Comparison of ENCODE assay signal across 10 mouse cellular contexts in the genomic region with DNA sequence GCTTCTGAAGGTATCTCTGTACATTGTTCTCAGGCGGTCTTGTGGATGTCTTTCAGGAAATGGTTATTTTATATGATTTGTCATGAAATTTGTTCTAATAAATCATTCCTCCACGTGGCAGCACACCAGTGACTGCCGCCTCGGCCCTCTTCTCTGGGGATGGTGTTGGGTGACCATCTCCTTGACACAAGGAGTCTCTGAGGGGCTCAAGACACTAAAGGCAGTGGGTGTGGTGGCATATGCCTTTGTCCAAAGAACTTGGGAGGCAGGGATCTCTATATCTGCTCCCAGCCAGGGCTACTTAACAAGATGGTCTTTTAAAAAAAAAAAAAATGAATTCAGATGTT. TPM values are rescaled to one million over a fixed set of nuclear protein-coding genes. Genes with fewer than 3 reads are reported as not detected.
DNase-seq lines count a peak whose midpoint lies in the region; ATAC-seq and TF ChIP-seq lines count a peak whose summit lies in the region.
"Had no signal": no experiment of that assay in that cellular context is flagged by ENCODE, and none has a peak within 500 bp of the region (broad histone marks: within the 10 kb centered on the region; RNA-seq: fewer than 3 reads in every experiment).

No protein-coding gene starts in this region.

- no peak for TF ChIP-seq CTCF in midbrain, postnatal 0 days (IDR thresholded peaks at IDR 0.05)

- H3K27ac ChIP-seq in hindbrain, embryonic 10.5 days = peak overlapping the region; percentile 91
- H3K27ac ChIP-seq in hindbrain, embryonic 11.5 days (ENCODE audit: low read depth, low read length) = no peak overlapping the region; the same call in 1 of the 2 replicates
- H3K27ac ChIP-seq in hindbrain, embryonic 13.5 days = peak overlapping the region; percentile 93
- H3K27ac ChIP-seq in intestine, embryonic 16.5 days (ENCODE audit: low read length) = no peak overlapping the region
- H3K27ac ChIP-seq in midbrain, postnatal 0 days (ENCODE audit: low read depth, low read length) = peak overlapping the region; percentile 27; the same call in 1 of the 2 replicates
- H3K27ac ChIP-seq: layer of hippocampus, adult 2 months; macrophage had no signal

- no peak for DNase-seq in hindbrain, embryonic 10.5 days (ENCODE audit: low spot score)
- no peak for DNase-seq in hindbrain, embryonic 11.5 days (ENCODE audit: low spot score)
- no peak for DNase-seq in midbrain, postnatal 0 days (ENCODE audit: low spot score)
- DNase-seq in gastrocnemius, postnatal 4 days (ENCODE audit: low spot score in 2 of 2) = no peak
- no peak for DNase-seq in layer of hippocampus, adult 9-10 months (ENCODE audit: low spot score)
- no peak for DNase-seq in urinary bladder, postnatal 10 days (ENCODE audit: low spot score)

- H3K36me3 ChIP-seq in hindbrain, embryonic 10.5 days = peaks cover 18% of the 10 kb centered on the region; the same call in 1 of the 2 replicates
- H3K36me3 ChIP-seq in hindbrain, embryonic 11.5 days (ENCODE audit: control insufficient read depth, insufficient read depth, low read length) = no peaks in the 10 kb centered on the region
- H3K36me3 ChIP-seq in hindbrain, embryonic 13.5 days = peaks cover 36% of the 10 kb centered on the region
- 0 out of 2 replicates have a peak, but pooled peaks cover 2% of the 10 kb centered on the region for H3K36me3 ChIP-seq in intestine, embryonic 16.5 days (ENCODE audit: control insufficient read depth, insufficient read depth, low read length)
- H3K36me3 ChIP-seq in midbrain, postnatal 0 days (ENCODE audit: insufficient read depth, low read length) = peaks cover 27% of the 10 kb centered on the region

- H3K27me3 ChIP-seq in hindbrain, embryonic 10.5 days (ENCODE audit: insufficient read depth, poor library complexity, severe bottlenecking) = no peaks in the 10 kb centered on the region
- H3K27me3 ChIP-seq in hindbrain, embryonic 11.5 days (ENCODE audit: control insufficient read depth, insufficient read depth, low read length) = no peaks in the 10 kb centered on the region
- H3K27me3 ChIP-seq in hindbrain, embryonic 13.5 days = no peaks in the 10 kb centered on the region
- no peaks in the 10 kb centered on the region; the same call in 1 of the 2 replicates for H3K27me3 ChIP-seq in intestine, embryonic 16.5 days (replicated peaks; ENCODE audit: control insufficient read depth, insufficient read depth, low read length)
- H3K27me3 ChIP-seq in midbrain, postnatal 0 days (ENCODE audit: insufficient read depth, low read length) = no peaks in the 10 kb centered on the region

- H3K9me3 ChIP-seq in hindbrain, embryonic 10.5 days = no peaks in the 10 kb centered on the region
- no peaks in the 10 kb centered on the region for H3K9me3 ChIP-seq in hindbrain, embryonic 11.5 days (ENCODE audit: control insufficient read depth, low read length)
- H3K9me3 ChIP-seq in hindbrain, embryonic 13.5 days = no peaks in the 10 kb centered on the region
- no peaks in the 10 kb centered on the region for H3K9me3 ChIP-seq in intestine, embryonic 16.5 days (ENCODE audit: control insufficient read depth, low read length)
- no peaks in the 10 kb centered on the region for H3K9me3 ChIP-seq in midbrain, postnatal 0 days (ENCODE audit: low read length)

- H3K4me1 ChIP-seq in hindbrain, embryonic 10.5 days (replicated peaks) = peaks cover 41% of the 10 kb centered on the region
- no peaks in the 10 kb centered on the region; the same call in 1 of the 2 replicates for H3K4me1 ChIP-seq in hindbrain, embryonic 11.5 days (replicated peaks; ENCODE audit: control insufficient read depth, insufficient read depth, low read length)
- H3K4me1 ChIP-seq in hindbrain, embryonic 13.5 days (replicated peaks) = peaks cover 51% of the 10 kb centered on the region
- peaks cover 12% of the 10 kb centered on the region for H3K4me1 ChIP-seq in intestine, embryonic 16.5 days (ENCODE audit: control insufficient read depth, insufficient read depth, low read length)
- H3K4me1 ChIP-seq in midbrain, postnatal 0 days (ENCODE audit: insufficient read depth, low read length) = 0 out of 2 replicates have a peak, but pooled peaks cover 3% of the 10 kb centered on the region

- H3K4me3 ChIP-seq in hindbrain, embryonic 10.5 days = no peak overlapping the region; the same call in 1 of the 2 replicates
- no peak overlapping the region for H3K4me3 ChIP-seq in hindbrain, embryonic 11.5 days (ENCODE audit: low read depth, low read length)
- H3K4me3 ChIP-seq in hindbrain, embryonic 13.5 days = no peak overlapping the region
- no peak overlapping the region for H3K4me3 ChIP-seq in intestine, embryonic 16.5 days (ENCODE audit: low read length)
- H3K4me3 ChIP-seq in midbrain, postnatal 0 days (ENCODE audit: low read depth, low read length) = no peak overlapping the region
- H3K4me3 ChIP-seq: layer of hippocampus, adult 2 months had no signal

- 86% methylated on average over 4 of the region's 4 CpGs for WGBS in hindbrain, embryonic 10.5 days
- WGBS in hindbrain, embryonic 11.5 days = 75% methylated on average over 4 of the region's 4 CpGs
- WGBS in hindbrain, embryonic 13.5 days = 77% methylated on average over 4 of the region's 4 CpGs
- WGBS in intestine, embryonic 16.5 days = 71% methylated on average over 4 of the region's 4 CpGs
- 76% methylated on average over 4 of the region's 4 CpGs for WGBS in midbrain, postnatal 0 days

- no peak for ATAC-seq in hindbrain, embryonic 11.5 days (ENCODE audit: low FRiP score)
- peak; percentile 8; the same call in 1 of the 2 replicates for ATAC-seq in hindbrain, embryonic 13.5 days (ENCODE audit: low FRiP score)
- 0 out of 2 replicates have a peak, but pooled peaks have one; percentile 1 for ATAC-seq in intestine, embryonic 16.5 days
- no peak for ATAC-seq in midbrain, postnatal 0 days (ENCODE audit: low FRiP score)

- H3K9ac ChIP-seq in hindbrain, embryonic 11.5 days (ENCODE audit: low read depth, low read length) = no peak overlapping the region
- peak overlapping the region; percentile 24; the same call in 1 of the 2 replicates for H3K9ac ChIP-seq in hindbrain, embryonic 13.5 days
- H3K9ac ChIP-seq in intestine, embryonic 16.5 days (ENCODE audit: low read depth, low read length) = no peak overlapping the region
- no peak overlapping the region for H3K9ac ChIP-seq in midbrain, postnatal 0 days (replicated peaks; ENCODE audit: low read length, poor library complexity, severe bottlenecking)

- H3K4me2 ChIP-seq in hindbrain, embryonic 11.5 days (replicated peaks; ENCODE audit: low read depth, low read length) = no peak overlapping the region
- no peak overlapping the region for H3K4me2 ChIP-seq in hindbrain, embryonic 13.5 days
- no peak overlapping the region for H3K4me2 ChIP-seq in intestine, embryonic 16.5 days (ENCODE audit: low read depth, low read length)
- no peak overlapping the region for H3K4me2 ChIP-seq in midbrain, postnatal 0 days (ENCODE audit: low read depth, low read length, poor library complexity, severe bottlenecking)

RNA-seq across cellular contexts. Expression of a gene that starts 14.0 kb away (rescaled TPM):
- polyA plus RNA-seq in hindbrain, embryonic 10.5 days (2016; fragmentation: Nextera tagmentation; extraction: Ambion mirVana) = 5.2 and 5.7 TPM in 2 replicates
- polyA plus RNA-seq in hindbrain, embryonic 11.5 days (2014; fragmentation: Nextera tagmentation; extraction: Ambion mirVana) = 4.7 and 6.2 TPM in 2 replicates
- polyA plus RNA-seq in hindbrain, embryonic 13.5 days (2015; fragmentation: Nextera tagmentation; extraction: Ambion mirVana) = 6.4 and 7.0 TPM in 2 replicates
- 12.2 and 13.0 TPM in 2 replicates for polyA plus RNA-seq in intestine, embryonic 16.5 days (2015; fragmentation: Nextera tagmentation; extraction: Ambion mirVana)
- 12.2 and 12.6 TPM in 2 replicates for total RNA-seq in midbrain, postnatal 0 days (2014; rRNA removed)
- polyA plus RNA-seq in midbrain, postnatal 0 days (2015; fragmentation: Nextera tagmentation; extraction: Ambion mirVana) = 8.8 TPM in 2 replicates
- 10 to 100 TPM; 12.5 TPM for total RNA-seq in gastrocnemius, postnatal 4 days (2021)

RNA-seq across cellular contexts. Expression of a gene that starts 26.2 kb away (rescaled TPM):
- 6.7 and 8.7 TPM in 2 replicates for polyA plus RNA-seq in hindbrain, embryonic 10.5 days (2016; fragmentation: Nextera tagmentation; extraction: Ambion mirVana)
- 8.5 and 8.7 TPM in 2 replicates for polyA plus RNA-seq in hindbrain, embryonic 11.5 days (2014; fragmentation: Nextera tagmentation; extraction: Ambion mirVana)
- polyA plus RNA-seq in hindbrain, embryonic 13.5 days (2015; fragmentation: Nextera tagmentation; extraction: Ambion mirVana) = 24.2 and 24.9 TPM in 2 replicates
- 12.4 and 13.2 TPM in 2 replicates for polyA plus RNA-seq in intestine, embryonic 16.5 days (2015; fragmentation: Nextera tagmentation; extraction: Ambion mirVana)
- 125 and 140 TPM in 2 replicates for total RNA-seq in midbrain, postnatal 0 days (2014; rRNA removed)
- 42.7 and 46.4 TPM in 2 replicates for polyA plus RNA-seq in midbrain, postnatal 0 days (2015; fragmentation: Nextera tagmentation; extraction: Ambion mirVana)
- total RNA-seq in gastrocnemius, postnatal 4 days (2021) = 10 to 100 TPM; 10.2 to 11.4 TPM

RNA-seq across cellular contexts. Expression of a gene that starts 56.0 kb away (rescaled TPM):
- polyA plus RNA-seq in hindbrain, embryonic 10.5 days (2016; fragmentation: Nextera tagmentation; extraction: Ambion mirVana) = 0.16 and 0.37 TPM in 2 replicates
- polyA plus RNA-seq in hindbrain, embryonic 11.5 days (2014; fragmentation: Nextera tagmentation; extraction: Ambion mirVana) = 0.21 and 0.29 TPM in 2 replicates
- polyA plus RNA-seq in hindbrain, embryonic 13.5 days (2015; fragmentation: Nextera tagmentation; extraction: Ambion mirVana) = 0.84 and 0.86 TPM in 2 replicates
- 2.3 and 2.8 TPM in 2 replicates for polyA plus RNA-seq in intestine, embryonic 16.5 days (2015; fragmentation: Nextera tagmentation; extraction: Ambion mirVana)
- 5.1 and 6.1 TPM in 2 replicates for total RNA-seq in midbrain, postnatal 0 days (2014; rRNA removed)
- 1.6 and 1.9 TPM in 2 replicates for polyA plus RNA-seq in midbrain, postnatal 0 days (2015; fragmentation: Nextera tagmentation; extraction: Ambion mirVana)
- total RNA-seq in gastrocnemius, postnatal 4 days (2021) = 10 to 100 TPM; 26.7 to 32.1 TPM

Comparison
In these comparisons a context has a peak if more than half of its experiments do, and no peak if none do; other contexts are left out.
1. H3K27ac ChIP-seq: peak in hindbrain, embryonic 10.5 days (single experiment), hindbrain, embryonic 13.5 days (single experiment) and midbrain, postnatal 0 days (single experiment); none in hindbrain, embryonic 11.5 days (single experiment) and intestine, embryonic 16.5 days (single experiment).
2. ATAC-seq: peak in hindbrain, embryonic 13.5 days (single experiment) and intestine, embryonic 16.5 days (single experiment); none in hindbrain, embryonic 11.5 days (single experiment) and midbrain, postnatal 0 days (single experiment).